Mouse (Mus musculus) hindbrain, embryonic 10.5 days (tissue): ENCODE measurements at regions not wholly inside any gene's neighbourhood (a gene's known extent, or its start where the extent isn't known, plus 50 kb on each side); places are given as distances from the start of the nearest gene placed in this dataset.

Source experiments
- DNase-seq: peaks from one replicate; pipeline ENCODE4 v3.0.0-alpha.2; 2017; ENCODE audit warnings: low spot score
- H3K27ac ChIP-seq: fragments of 300-500 bp; sonication (generic); 2 replicates; pipeline ENCODE4 v1.5.1; 2016; ENCODE audit warnings: mild to moderate bottlenecking, moderate library complexity
- H3K27me3 ChIP-seq: fragments of 300-500 bp; sonication (generic); 2 replicates; pipeline ENCODE4 v1.6.1; 2016; ENCODE audit warnings: mild to moderate bottlenecking; ENCODE audit not compliant: poor library complexity, insufficient read depth, severe bottlenecking
- H3K36me3 ChIP-seq: fragments of 300-500 bp; sonication (generic); 2 replicates; pipeline ENCODE4 v1.6.1; 2016; ENCODE audit warnings: mild to moderate bottlenecking, moderate library complexity
- H3K4me1 ChIP-seq: fragments of 300-500 bp; sonication (generic); replicated peaks from 2 replicates; pipeline ENCODE4 v1.6.1; 2016; ENCODE audit warnings: mild to moderate bottlenecking
- H3K4me3 ChIP-seq: fragments of 300-500 bp; sonication (generic); 2 replicates; pipeline ENCODE4 v1.5.1; 2016; ENCODE audit warnings: mild to moderate bottlenecking, moderate library complexity
- H3K9me3 ChIP-seq: fragments of 300-500 bp; sonication (generic); 2 replicates; pipeline ENCODE4 v1.6.1; 2016; ENCODE audit warnings: mild to moderate bottlenecking, moderate library complexity
- WGBS: fragments of 180-500 bp; shearing (Covaris S2); methylation state at CpG from one replicate; pipeline ENCODE4 v1.1.7; 2016; 5-methylcytosine and 5-hydroxymethylcytosine counted together

- Histone ChIP-seq H3K4me3 (no peak overlapping the region), H3K4me1 (no peaks in the 10 kb centered on the region), H3K9me3 (no peaks in the 10 kb centered on the region), H3K27me3 (no peaks in the 10 kb centered on the region), H3K36me3 (no peaks in the 10 kb centered on the region), H3K27ac (no peak overlapping the region)
- DNase-seq: no peak
- WGBS: 85% methylated on average over 2 of the region's 2 CpGs
Observed at GRCm38 (mm10) chr1:124783066-124783465, 652.5 kb downstream of the Actr3 start.

DNA sequence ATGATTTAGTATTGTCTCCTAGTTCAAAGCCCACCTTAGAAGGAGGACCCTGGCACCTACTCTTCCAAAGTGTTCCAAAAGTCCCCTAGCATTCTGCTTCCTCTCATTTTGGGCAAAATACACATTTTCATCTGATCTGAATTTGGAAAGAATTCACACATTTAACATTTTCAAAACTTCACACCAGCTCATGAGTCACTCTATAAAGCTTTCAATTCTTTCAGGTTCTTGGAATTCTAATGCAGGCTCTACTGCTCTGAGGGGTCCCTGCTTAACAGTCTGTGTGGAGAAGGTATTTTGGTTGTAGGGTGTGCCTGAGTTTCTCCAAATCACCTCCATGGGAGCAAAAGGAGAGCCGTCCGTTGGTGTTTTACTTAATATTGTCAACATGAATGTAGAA lies 657.8 kb downstream of the Actr3 start:
- DNase-seq: no peak
- H3K27ac ChIP-seq: no peak overlapping the region
- no peaks in the 10 kb centered on the region for H3K4me1 ChIP-seq
- WGBS: 90% methylated on average over 2 of the region's 2 CpGs
- no peaks in the 10 kb centered on the region for H3K27me3 ChIP-seq
- no peaks in the 10 kb centered on the region for H3K9me3 ChIP-seq
- no peaks in the 10 kb centered on the region for H3K36me3 ChIP-seq
- no peak overlapping the region for H3K4me3 ChIP-seq

DNA sequence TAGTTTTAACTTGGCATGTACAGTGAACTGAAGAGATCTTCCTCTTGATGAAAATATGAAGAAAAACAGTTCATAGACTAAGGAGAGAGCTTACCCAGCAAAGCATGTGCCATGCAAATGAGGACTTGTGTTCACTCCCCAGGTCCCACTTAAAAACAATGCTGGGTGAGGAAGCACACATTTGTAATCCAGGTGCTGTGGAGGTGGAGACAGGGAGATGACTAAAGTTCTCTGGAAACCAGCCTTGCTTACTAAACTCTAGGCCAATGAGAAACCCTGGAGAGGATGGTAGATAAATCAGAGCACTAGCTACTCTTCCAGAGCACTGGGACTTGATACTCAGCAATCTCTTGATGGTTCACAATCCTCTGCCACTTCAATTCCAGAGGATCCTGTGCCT lies 678.8 kb downstream of the Actr3 start:
- DNase-seq: no peak
- H3K9me3 ChIP-seq: no peaks in the 10 kb centered on the region
- no peaks in the 10 kb centered on the region for H3K4me1 ChIP-seq
- no peak overlapping the region for H3K27ac ChIP-seq
- H3K4me3 ChIP-seq: no peak overlapping the region
- no peaks in the 10 kb centered on the region for H3K36me3 ChIP-seq
- H3K27me3 ChIP-seq: no peaks in the 10 kb centered on the region

DNA sequence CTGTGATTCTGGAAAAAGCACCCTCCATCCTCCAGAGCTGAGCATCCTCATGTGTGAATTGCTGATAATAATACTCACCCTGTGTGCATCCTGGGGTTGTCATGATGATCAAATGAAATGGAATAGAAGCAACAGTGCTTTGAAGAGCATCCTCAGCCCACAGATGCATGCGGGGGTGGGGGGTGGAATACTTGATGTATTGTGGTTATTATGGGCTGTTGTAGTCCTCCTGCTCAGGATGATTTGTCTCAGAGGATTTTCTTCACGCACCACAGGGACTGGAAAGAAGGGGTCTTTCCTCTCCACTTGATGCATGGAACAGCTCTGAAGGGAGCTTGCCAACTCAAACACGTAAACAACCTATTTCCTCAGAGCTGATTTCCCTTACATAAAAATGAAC lies 694.4 kb upstream of the Dpp10 start:
- no peak for DNase-seq
- 80% methylated on average over 3 of the region's 3 CpGs for WGBS

GRCm38 (mm10) chr1:124730364-124730763 lies 685.0 kb upstream of the Dpp10 start:
- no peak overlapping the region for H3K4me3 ChIP-seq
- H3K27ac ChIP-seq: no peak overlapping the region
- no peak for DNase-seq
- no peaks in the 10 kb centered on the region for H3K27me3 ChIP-seq
- no peaks in the 10 kb centered on the region for H3K36me3 ChIP-seq
- no peaks in the 10 kb centered on the region for H3K9me3 ChIP-seq
- no peaks in the 10 kb centered on the region for H3K4me1 ChIP-seq

More for the DNA sequence above, 694.4 kb upstream of the Dpp10 start:
- Histone ChIP-seq H3K4me3 (no peak overlapping the region), H3K36me3 (no peaks in the 10 kb centered on the region), H3K27me3 (no peaks in the 10 kb centered on the region), H3K9me3 (no peaks in the 10 kb centered on the region), H3K4me1 (no peaks in the 10 kb centered on the region), H3K27ac (no peak overlapping the region)

- DNase-seq: peak; percentile 58
- no peaks in the 10 kb centered on the region for H3K4me1 ChIP-seq
- H3K27ac ChIP-seq: no peak overlapping the region
- H3K36me3 ChIP-seq: no peaks in the 10 kb centered on the region
- WGBS: 9% methylated on average over 1 of the region's 1 CpGs
- H3K4me3 ChIP-seq: no peak overlapping the region
- no peaks in the 10 kb centered on the region for H3K9me3 ChIP-seq
- H3K27me3 ChIP-seq: no peaks in the 10 kb centered on the region
Observed at GRCm38 (mm10) chr1:124718065-124718464, 672.7 kb upstream of the Dpp10 start.

- H3K27ac ChIP-seq: no peak overlapping the region
- 89% methylated on average over 2 of the region's 2 CpGs for WGBS
Observed at GRCm38 (mm10) chr1:124706246-124706645, 660.9 kb upstream of the Dpp10 start.

GRCm38 (mm10) chr1:124674420-124674819 lies 629.1 kb upstream of the Dpp10 start:
- H3K27me3 ChIP-seq: no peaks in the 10 kb centered on the region
- H3K36me3 ChIP-seq: no peaks in the 10 kb centered on the region
- no peaks in the 10 kb centered on the region for H3K4me1 ChIP-seq
- DNase-seq: peak; percentile 18
- no peak overlapping the region for H3K27ac ChIP-seq
- H3K9me3 ChIP-seq: no peaks in the 10 kb centered on the region
- no peak overlapping the region for H3K4me3 ChIP-seq
- WGBS: 24% methylated on average over 2 of the region's 2 CpGs

More at GRCm38 (mm10) chr1:124706246-124706645, 660.9 kb upstream of the Dpp10 start:
- no peak for DNase-seq
- H3K36me3 ChIP-seq: no peaks in the 10 kb centered on the region
- no peaks in the 10 kb centered on the region for H3K4me1 ChIP-seq
- H3K27me3 ChIP-seq: no peaks in the 10 kb centered on the region
- no peak overlapping the region for H3K4me3 ChIP-seq
- H3K9me3 ChIP-seq: no peaks in the 10 kb centered on the region

DNA sequence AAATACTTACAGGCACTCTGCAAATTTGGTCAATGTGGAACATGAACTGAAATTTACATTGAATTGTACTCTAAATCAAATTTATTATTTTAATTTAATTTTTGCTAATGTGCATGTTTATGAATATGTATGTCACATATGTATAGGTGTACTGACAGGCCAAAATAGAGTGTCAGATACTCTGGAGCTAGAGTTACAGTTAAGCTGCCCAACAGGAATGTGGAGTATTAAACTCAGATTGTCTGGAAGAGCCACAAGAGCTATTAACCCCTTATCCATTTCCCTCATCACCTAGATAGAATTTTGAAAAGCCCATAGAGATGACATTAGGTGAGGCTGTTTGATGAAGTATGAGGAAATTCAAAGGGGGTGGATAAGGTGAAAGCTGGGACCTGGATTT lies 607.5 kb upstream of the Dpp10 start:
- Histone ChIP-seq H3K27me3 (no peaks in the 10 kb centered on the region), H3K4me1 (no peaks in the 10 kb centered on the region), H3K27ac (no peak overlapping the region), H3K9me3 (no peaks in the 10 kb centered on the region), H3K4me3 (no peak overlapping the region), H3K36me3 (no peaks in the 10 kb centered on the region)
- no peak for DNase-seq

DNA sequence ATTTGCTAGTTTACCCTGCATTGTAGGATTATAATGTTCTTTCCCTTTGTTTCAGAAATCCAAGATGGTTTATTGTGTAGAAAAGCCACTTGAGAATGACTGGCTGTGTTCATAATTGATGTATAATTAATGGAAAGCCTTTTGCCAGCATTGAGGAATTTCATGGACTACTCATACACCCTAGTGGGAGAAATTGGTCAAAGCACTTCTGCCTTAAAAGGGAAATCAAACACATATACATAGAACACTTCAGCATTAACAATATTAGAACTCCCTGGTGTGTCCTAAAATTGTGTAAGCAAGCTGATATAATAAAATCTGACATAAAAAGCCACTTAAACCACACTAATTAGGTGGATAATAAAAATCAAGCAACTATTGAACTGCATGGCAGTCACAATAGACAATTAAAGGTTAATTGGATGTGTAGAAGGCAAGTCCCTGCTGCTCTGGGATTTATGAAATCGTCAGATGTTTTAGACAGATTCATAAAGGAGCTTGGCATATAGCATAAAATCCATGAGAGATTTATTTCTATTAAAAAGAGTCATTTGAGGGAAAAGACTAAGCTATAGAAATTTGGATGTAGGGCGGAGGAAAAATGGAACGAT lies 607.0 kb upstream of the Dpp10 start:
- H3K4me1 ChIP-seq: no peaks in the 10 kb centered on the region
- no peak overlapping the region for H3K27ac ChIP-seq
- H3K27me3 ChIP-seq: no peaks in the 10 kb centered on the region
- no peak for DNase-seq
- no peaks in the 10 kb centered on the region for H3K9me3 ChIP-seq
- 88% methylated on average over 3 of the region's 3 CpGs for WGBS
- H3K36me3 ChIP-seq: no peaks in the 10 kb centered on the region
- no peak overlapping the region for H3K4me3 ChIP-seq

GRCm38 (mm10) chr1:124635246-124635768 lies 589.9 kb upstream of the Dpp10 start:
- H3K27ac ChIP-seq: no peak overlapping the region
- H3K27me3 ChIP-seq: no peaks in the 10 kb centered on the region

DNA sequence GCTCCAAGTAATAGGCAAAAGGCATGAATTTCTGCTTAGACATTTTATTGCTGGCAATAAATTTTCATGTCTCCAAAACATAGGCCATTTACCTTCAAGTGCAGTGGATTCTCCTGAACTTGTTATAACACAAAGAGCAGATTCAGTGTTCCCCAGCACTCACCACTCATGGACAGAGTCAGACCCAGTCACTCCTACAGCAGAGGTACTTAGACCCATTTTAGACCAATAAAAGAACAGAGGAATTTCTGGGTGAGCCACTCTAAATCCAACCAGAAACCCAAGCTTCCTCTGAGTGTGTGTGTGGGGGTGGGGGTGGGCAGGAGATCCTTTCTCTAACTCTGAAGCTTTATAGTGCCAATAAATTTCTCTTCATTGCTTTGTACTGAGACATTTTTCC lies 584.7 kb upstream of the Dpp10 start:
- Histone ChIP-seq H3K4me1 (no peaks in the 10 kb centered on the region), H3K36me3 (no peaks in the 10 kb centered on the region), H3K27me3 (no peaks in the 10 kb centered on the region), H3K27ac (no peak overlapping the region), H3K4me3 (no peak overlapping the region), H3K9me3 (no peaks in the 10 kb centered on the region)
- DNase-seq: no peak

More at GRCm38 (mm10) chr1:124635246-124635768, 589.9 kb upstream of the Dpp10 start:
- Histone ChIP-seq H3K9me3 (no peaks in the 10 kb centered on the region), H3K4me3 (no peak overlapping the region), H3K36me3 (no peaks in the 10 kb centered on the region), H3K4me1 (no peaks in the 10 kb centered on the region)
- no peak for DNase-seq

GRCm38 (mm10) chr1:124584620-124585019 lies 539.3 kb upstream of the Dpp10 start:
- Histone ChIP-seq H3K27ac (no peak overlapping the region), H3K9me3 (no peaks in the 10 kb centered on the region), H3K27me3 (no peaks in the 10 kb centered on the region), H3K4me1 (no peaks in the 10 kb centered on the region), H3K36me3 (no peaks in the 10 kb centered on the region), H3K4me3 (no peak overlapping the region)
- DNase-seq: no peak
- 86% methylated on average over 1 of the region's 1 CpGs for WGBS
